Mouse (Mus musculus) leukemia stem cell, adult 10-12 weeks (primary cell): ENCODE data around the gene Gm21738. TPM values are rescaled to one million over a fixed set of nuclear protein-coding genes. Genes with fewer than 3 reads are reported as not detected.

Experiments
- polyA plus RNA-seq: library from polyadenylated mRNA; stranded (reverse); fragments of >175 nt; gene quantifications from 2 replicates; pipeline ENCODE4 v1.2.3, GENCODE M21; 2012; ENCODE audit warnings: low replicate concordance

The Gm21738 gene
- 12.1 and 35.5 TPM in 2 replicates for polyA plus RNA-seq

GRCm38 (mm10) chr14:19418830-19419229 is at the start of gene Gm21738:
Gm21738 (minus strand) TSS chr14:19418930.

Other genes with a start within 250 kb of the Gm21738 start
- gene Gm2244, start 131.0 kb upstream of the Gm21738 start, polyA plus RNA-seq: not detected in 2 replicates
- gene Gm2237, start 166.2 kb upstream of the Gm21738 start, polyA plus RNA-seq: not detected in 2 replicates
- gene Gm5458, start 183.7 kb upstream of the Gm21738 start, polyA plus RNA-seq: not detected in 2 replicates